Mouse (Mus musculus) megakaryocyte progenitor cell, adult 5-6 weeks (primary cell): ENCODE measurements around the gene Ccdc125. TPM values are rescaled to one million over a fixed set of nuclear protein-coding genes. Genes with fewer than 3 reads are reported as not detected.
"Not testable (repeated sequence)": the region's sequence is repeated elsewhere in the genome, so short reads cannot be mapped to it uniquely, and the experiment has no call there.

ENCODE experiments used
- ATAC-seq: replicated peaks from 2 replicates; pipeline ENCODE4 v1.8.0; 2016; ENCODE audit warnings: mild to moderate bottlenecking, moderate TSS enrichment, inconsistent platforms; ENCODE audit not compliant: poor library complexity
- total RNA-seq, 2 experiments: library from RNA; stranded (forward) in 1 of 2; stranded (reverse) in 1 of 2; fragments of 157-497, 149-512 nt in 1 of 2; fragments of 200-1000 nt in 1 of 2; gene quantifications; 2 replicates each; pipeline versions ENCODE4 v1.2.3 to v1.2.4; 2015 to 2017

The Ccdc125 gene
- total RNA-seq, 2 experiments from 2014 or later, result 24.0 to 48.1 TPM

DNA sequence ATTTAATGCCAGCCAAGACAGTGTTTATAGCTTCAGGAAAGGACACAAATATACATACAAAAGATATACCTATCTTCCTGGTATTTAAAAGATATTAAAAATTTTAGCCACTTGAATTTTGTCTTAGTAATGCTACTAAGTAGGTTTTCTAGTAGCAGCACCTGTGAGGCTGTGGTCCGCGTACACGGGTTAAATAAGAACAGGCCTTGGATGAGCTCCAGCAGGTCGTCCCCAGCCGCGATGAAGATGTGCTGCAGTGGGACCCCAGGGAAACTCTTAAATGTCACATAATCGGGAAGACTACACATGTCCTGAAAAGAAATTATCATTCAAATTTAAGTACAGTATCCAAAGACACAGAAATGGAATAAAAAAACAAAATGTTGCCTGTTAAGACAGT lies 36.7 kb downstream of the Ccdc125 start:
- ATAC-seq, result no peak

- ATAC-seq, result peak; percentile 50
Observed at GRCm38 (mm10) chr13:100715467-100715866, 46.0 kb downstream of the Ccdc125 start.

DNA sequence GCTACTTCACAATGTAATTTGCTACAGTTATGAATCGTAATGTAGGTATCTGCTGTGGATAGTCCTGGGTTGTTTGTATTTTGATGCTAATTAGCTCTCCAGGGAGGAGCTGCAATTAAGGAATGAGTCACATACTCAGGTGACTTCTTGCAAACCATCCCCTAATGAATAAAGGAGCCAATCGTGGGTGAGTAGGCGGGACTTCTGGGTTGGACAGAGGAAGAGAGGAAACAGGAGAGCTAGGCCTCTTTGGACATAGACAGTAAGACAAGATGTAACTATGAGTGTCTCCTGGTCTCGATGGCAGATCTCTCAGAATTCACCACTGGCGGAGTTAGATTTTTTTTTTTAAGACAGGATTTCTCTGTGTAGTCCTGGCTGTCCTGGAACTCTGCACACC lies 52.1 kb downstream of the Ccdc125 start:
- ATAC-seq, result no peak

- ATAC-seq, result no peak
Observed at GRCm38 (mm10) chr13:100724051-100724754, 54.7 kb downstream of the Ccdc125 start.

- peak; percentile 80 for ATAC-seq
Observed at GRCm38 (mm10) chr13:100725194-100725593, 55.7 kb downstream of the Ccdc125 start.

DNA sequence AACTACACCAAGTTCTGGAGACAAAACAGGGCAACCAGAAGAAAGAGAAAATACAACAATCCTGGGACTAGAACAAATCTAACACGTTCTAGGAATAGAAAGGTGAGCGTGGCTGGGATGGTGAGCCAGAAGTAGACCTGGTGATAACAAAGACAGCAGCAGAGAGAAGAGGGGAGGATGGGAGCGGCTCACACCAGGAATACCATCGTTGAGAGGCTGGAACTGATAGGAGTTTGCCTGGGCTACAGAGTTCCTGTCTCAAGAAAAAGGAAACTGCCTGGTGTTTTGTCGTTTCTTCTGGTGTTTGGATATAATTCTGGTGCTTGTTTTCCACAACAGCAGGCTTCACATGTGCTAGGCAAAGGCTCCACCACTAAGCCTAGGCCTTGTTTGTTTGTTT lies 58.6 kb downstream of the Ccdc125 start:
- no peak for ATAC-seq

GRCm38 (mm10) chr13:100728530-100728929 lies 59.0 kb downstream of the Ccdc125 start:
- not testable (repeated sequence) for ATAC-seq

DNA sequence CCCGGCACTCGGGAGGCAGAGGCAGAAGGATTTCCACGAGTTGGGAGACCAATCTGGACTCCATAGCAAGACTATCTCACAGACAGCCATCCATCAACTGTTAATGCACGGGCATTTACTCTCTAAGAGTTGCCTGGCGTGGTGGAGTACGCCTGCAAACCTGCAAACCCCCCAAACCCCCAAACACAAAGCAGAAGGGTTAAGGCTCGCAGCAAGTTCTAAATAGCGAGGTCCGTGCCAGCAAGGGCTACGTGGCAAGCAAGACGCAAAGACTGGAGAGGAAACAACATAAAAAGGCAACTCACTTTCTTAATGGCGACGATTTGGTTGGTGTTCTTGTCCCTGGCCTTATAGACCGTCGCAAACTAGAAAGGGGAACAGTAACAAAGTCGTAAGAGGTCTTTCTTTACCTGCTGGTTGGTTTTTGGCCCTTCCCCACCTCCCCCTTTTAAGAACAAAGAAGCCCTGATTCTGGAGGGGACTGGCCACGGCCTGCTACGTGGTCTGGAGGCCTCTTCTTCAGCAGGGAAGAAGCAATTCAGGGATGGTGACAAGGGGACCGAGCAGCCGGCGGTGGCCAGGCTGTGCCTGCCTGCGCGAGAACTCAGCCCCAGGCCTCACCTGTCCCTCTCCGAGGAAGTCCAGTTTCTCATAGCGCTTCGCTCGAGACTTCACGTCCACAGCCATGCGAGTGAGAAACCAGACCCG lies 60.8 kb downstream of the Ccdc125 start:
- ATAC-seq, result peak; percentile 59

DNA sequence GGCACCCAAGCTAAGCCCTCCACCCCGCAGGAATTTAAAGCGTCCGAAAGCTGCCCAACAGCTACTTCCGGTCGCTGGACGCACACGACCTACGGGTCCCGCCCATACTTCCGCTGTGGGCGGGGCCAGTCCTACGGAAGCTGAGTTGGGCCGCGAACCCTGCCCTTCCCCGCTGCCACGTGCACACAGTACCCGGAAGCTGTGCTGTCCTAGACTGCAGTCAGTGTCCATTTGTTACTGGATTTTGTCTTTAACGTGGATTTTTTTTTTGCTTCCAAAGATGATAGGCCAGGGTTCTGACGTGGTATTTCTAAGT lies 61.3 kb downstream of the Ccdc125 start, which contains the start of gene Cdk7:
TSS of gene Cdk7 (minus strand) at position 79 of the 316 bp plus-strand sequence.
- ATAC-seq, result peak; percentile 99

GRCm38 (mm10) chr13:100731462-100732046 lies 62.0 kb downstream of the Ccdc125 start:
- not testable (repeated sequence) for ATAC-seq

- ATAC-seq, result no peak
Observed at GRCm38 (mm10) chr13:100732756-100733155, 63.2 kb downstream of the Ccdc125 start.

GRCm38 (mm10) chr13:100742831-100743230 lies 73.3 kb downstream of the Ccdc125 start:
- ATAC-seq, result no peak

DNA sequence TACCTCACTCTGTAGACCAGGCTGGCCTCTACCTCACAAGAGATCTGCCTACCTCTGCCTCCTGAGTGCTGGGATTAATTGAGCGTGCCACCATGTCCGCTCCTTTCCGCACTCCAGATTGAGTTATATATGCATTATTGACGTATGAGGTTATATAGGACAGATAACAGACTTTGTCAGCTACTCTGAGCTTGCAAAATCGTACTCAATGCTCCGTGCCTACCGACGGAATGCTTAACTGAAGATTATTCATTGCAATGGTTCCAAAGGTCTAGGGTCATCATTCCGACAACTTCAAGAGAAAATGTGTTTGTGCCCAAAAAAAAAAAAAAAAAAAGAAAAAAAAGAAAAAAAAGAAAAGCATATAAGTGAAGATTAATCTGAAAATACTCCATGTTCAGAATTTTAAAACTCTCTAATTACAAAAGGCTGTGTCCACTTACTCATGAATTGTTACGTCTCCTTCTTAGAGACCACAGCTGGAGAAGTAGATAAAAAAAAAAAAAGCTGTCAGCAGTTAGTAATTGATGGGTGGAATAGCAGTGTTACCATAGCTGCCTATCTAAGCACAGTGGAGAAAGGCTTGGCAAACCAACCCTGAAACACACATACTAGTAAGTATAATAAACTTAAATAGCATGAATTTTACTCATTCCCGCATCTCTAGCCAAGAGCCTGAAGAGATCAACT lies 74.0 kb downstream of the Ccdc125 start:
- peak; percentile 55 for ATAC-seq

DNA sequence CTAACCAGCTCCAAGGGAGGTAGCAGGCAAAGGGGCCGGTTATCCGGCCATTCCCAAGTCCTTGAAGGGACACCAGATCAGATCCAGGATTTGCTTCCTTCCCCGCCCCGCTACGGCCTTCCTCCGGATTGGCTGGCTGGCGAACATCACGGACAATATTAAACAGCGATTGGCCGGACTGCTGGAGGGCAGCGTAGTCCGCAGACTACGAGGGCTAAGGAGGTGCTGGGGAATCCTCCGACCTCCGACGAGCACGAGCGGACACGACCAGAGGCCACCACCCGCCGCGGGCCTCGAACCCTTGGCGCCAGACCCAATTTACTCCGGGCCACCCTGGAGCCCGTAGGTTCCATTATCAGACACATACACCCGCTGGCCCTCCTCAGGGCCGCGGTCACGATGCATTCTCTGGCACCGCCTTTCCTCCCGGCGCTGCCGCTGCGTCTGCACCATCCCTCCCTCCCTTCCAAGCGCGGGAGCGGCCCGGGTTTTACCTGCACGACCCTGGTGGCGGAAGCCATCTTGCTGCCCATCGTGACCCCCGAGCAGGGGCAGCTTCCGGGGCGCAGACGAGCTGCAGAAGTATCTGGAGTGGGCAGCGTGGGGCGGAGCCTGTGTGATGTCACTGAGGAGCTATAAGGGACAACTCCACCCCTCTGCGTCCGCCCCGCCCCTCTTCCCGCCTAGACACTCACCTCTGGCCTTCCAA lies 74.7 kb downstream of the Ccdc125 start, which contains the start of gene Mrps36:
TSS of gene Mrps36 (minus strand) at position 624 of the 709 bp plus-strand sequence.
- ATAC-seq, result peak; percentile 88

- ATAC-seq, result no peak
Observed at GRCm38 (mm10) chr13:100746090-100746489, 76.6 kb downstream of the Ccdc125 start.

Other genes starting within 250 kb of the Ccdc125 start
- gene Naip1, start 216.8 kb upstream of the Ccdc125 start, total RNA-seq (2015), result 0.05 TPM in 1 of 2 replicates, not detected in the other
- gene Naip1, start 216.8 kb upstream of the Ccdc125 start, total RNA-seq (2017), result not detected in 2 replicates
- 62.5 and 69.7 TPM in 2 replicates for gene Gtf2h2, start 177.1 kb upstream of the Ccdc125 start, total RNA-seq (2015)
- 57.3 and 66.1 TPM in 2 replicates for gene Gtf2h2, start 177.1 kb upstream of the Ccdc125 start, total RNA-seq (2017)
- gene Ocln, start 117.0 kb upstream of the Ccdc125 start, total RNA-seq (2015), result 0.30 TPM in 1 of 2 replicates, not detected in the other
- not detected in 2 replicates for gene Ocln, start 117.0 kb upstream of the Ccdc125 start, total RNA-seq (2017)
- gene Marveld2, start 52.7 kb upstream of the Ccdc125 start, total RNA-seq (2015), result 0.27 and 0.54 TPM in 2 replicates
- 0.44 and 0.62 TPM in 2 replicates for gene Marveld2, start 52.7 kb upstream of the Ccdc125 start, total RNA-seq (2017)
- 391 and 416 TPM in 2 replicates for gene Ak6, start 18.7 kb upstream of the Ccdc125 start, total RNA-seq (2015)
- gene Ak6, start 18.7 kb upstream of the Ccdc125 start, total RNA-seq (2017), result 317 and 335 TPM in 2 replicates
- 30.2 and 33.0 TPM in 2 replicates for gene Rad17, start 18.7 kb upstream of the Ccdc125 start, total RNA-seq (2015)
- 34.9 and 38.4 TPM in 2 replicates for gene Rad17, start 18.7 kb upstream of the Ccdc125 start, total RNA-seq (2017)
- gene Taf9, start 18.1 kb upstream of the Ccdc125 start, total RNA-seq (2015), result 62.2 and 84.3 TPM in 2 replicates
- gene Taf9, start 18.1 kb upstream of the Ccdc125 start, total RNA-seq (2017), result 37.0 and 56.6 TPM in 2 replicates
- gene Cdk7, start 61.2 kb downstream of the Ccdc125 start, total RNA-seq (2015), result 55.6 and 55.9 TPM in 2 replicates
- gene Cdk7, start 61.2 kb downstream of the Ccdc125 start, total RNA-seq (2017), result 51.1 and 56.8 TPM in 2 replicates
- gene Mrps36, start 74.9 kb downstream of the Ccdc125 start, total RNA-seq (2015), result 86.2 and 90.4 TPM in 2 replicates
- gene Mrps36, start 74.9 kb downstream of the Ccdc125 start, total RNA-seq (2017), result 73.0 and 75.8 TPM in 2 replicates
- gene Cenph, start 106.2 kb downstream of the Ccdc125 start, total RNA-seq (2015), result 64.8 and 71.7 TPM in 2 replicates
- 66.3 and 67.7 TPM in 2 replicates for gene Cenph, start 106.2 kb downstream of the Ccdc125 start, total RNA-seq (2017)
- 152 and 153 TPM in 2 replicates for gene Ccnb1, start 116.9 kb downstream of the Ccdc125 start, total RNA-seq (2015)
- gene Ccnb1, start 116.9 kb downstream of the Ccdc125 start, total RNA-seq (2017), result 181 and 194 TPM in 2 replicates
- gene Slc30a5, start 163.7 kb downstream of the Ccdc125 start, total RNA-seq (2015), result 127 and 130 TPM in 2 replicates
- gene Slc30a5, start 163.7 kb downstream of the Ccdc125 start, total RNA-seq (2017), result 99.7 and 101 TPM in 2 replicates